Mouse (Mus musculus) testis, postnatal 10 days (tissue): ENCODE results near the gene Rgs14.
A peak's percentile ranks its signal among the peaks of the same experiment; 100 is the strongest.

Experiments used
- DNase-seq: peaks from one replicate; pipeline ENCODE4 v3.0.0; 2021; ENCODE audit warnings: low spot score

Gene Rgs14

GRCm38 (mm10) chr13:55404853-55405782 lies 35.6 kb downstream of the Rgs14 start:
- peak; percentile 88 for DNase-seq

- DNase-seq = no peak
Measured at GRCm38 (mm10) chr13:55405783-55406390, 36.4 kb downstream of the Rgs14 start.

- no peak for DNase-seq
Measured at GRCm38 (mm10) chr13:55407341-55407740, 37.8 kb downstream of the Rgs14 start.

- no peak for DNase-seq
Measured at GRCm38 (mm10) chr13:55408546-55409120, 39.1 kb downstream of the Rgs14 start.

- DNase-seq = no peak
Measured at GRCm38 (mm10) chr13:55411826-55412225, 42.3 kb downstream of the Rgs14 start.

- no peak for DNase-seq
Measured at GRCm38 (mm10) chr13:55412643-55413307, 43.2 kb downstream of the Rgs14 start.

- DNase-seq = no peak
Measured at GRCm38 (mm10) chr13:55413333-55413732, 43.8 kb downstream of the Rgs14 start.

- DNase-seq = peak; percentile 76
Measured at GRCm38 (mm10) chr13:55414743-55415380, 45.3 kb downstream of the Rgs14 start, which contains the start of gene Pfn3. Pfn3 (minus strand) TSS chr13:55415232.

GRCm38 (mm10) chr13:55418004-55418403 lies 48.5 kb downstream of the Rgs14 start:
- DNase-seq = peak; percentile 94

- DNase-seq = no peak
Measured at GRCm38 (mm10) chr13:55419142-55419541, 49.6 kb downstream of the Rgs14 start.

GRCm38 (mm10) chr13:55420018-55420932 lies 50.7 kb downstream of the Rgs14 start:
- no peak for DNase-seq

- DNase-seq = peak; percentile 78
Measured at GRCm38 (mm10) chr13:55420933-55421800, 51.6 kb downstream of the Rgs14 start.

GRCm38 (mm10) chr13:55426613-55427012 lies 57.1 kb downstream of the Rgs14 start, which contains the start of gene F12:
F12 (minus strand) TSS chr13:55426793.
- DNase-seq = no peak

GRCm38 (mm10) chr13:55429226-55429888 lies 59.8 kb downstream of the Rgs14 start:
- peak; percentile 80 for DNase-seq

- DNase-seq = no peak
Measured at GRCm38 (mm10) chr13:55430566-55430965, 61.0 kb downstream of the Rgs14 start.

GRCm38 (mm10) chr13:55431889-55432685 lies 62.6 kb downstream of the Rgs14 start:
- DNase-seq = no peak
